Mouse (Mus musculus): Measurements from ENCODE around the gene Nfkbib.

- TF ChIP-seq UBTF (IDR thresholded peaks at IDR 0.05; ENCODE audit: low read depth, low read length) (no peak), ZNF384 (IDR thresholded peaks at IDR 0.05; ENCODE audit: low read depth, low read length) (no peak), ZC3H11A (IDR thresholded peaks at IDR 0.05; ENCODE audit: low read depth, low read length) (no peak), POLR2A (IDR thresholded peaks at IDR 0.05; ENCODE audit: low read depth, low read length) (no peak)
Observed at GRCm38 (mm10) chr7:28756079-28756478, 11.2 kb downstream of the Nfkbib start, which contains the start of gene Ccer2.
